Mouse (Mus musculus) lung, embryonic 14.5 days (tissue): ENCODE measurements around the gene Mex3a. TPM values are rescaled to one million over a fixed set of nuclear protein-coding genes. Genes with fewer than 3 reads are reported as not detected.

Source experiments
- ATAC-seq: fragments of 200-750 bp; cut with Nextera tagmentation; 2 replicates; pipeline ENCODE4 v1.8.0; 2017; ENCODE audit warnings: mild to moderate bottlenecking, moderate TSS enrichment, moderate library complexity; ENCODE audit not compliant: insufficient read depth
- DNase-seq: peaks from one replicate; pipeline ENCODE4 v3.0.0-alpha.2; 2015
- H3K27ac ChIP-seq: fragments of 300-500 bp; sonication (generic); 2 replicates; pipeline ENCODE4 v1.5.1; 2014; ENCODE audit warnings: low read depth, mild to moderate bottlenecking, moderate library complexity
- H3K27me3 ChIP-seq: fragments of 300-500 bp; sonication (generic); 2 replicates; pipeline ENCODE4 v1.6.1; 2014; ENCODE audit warnings: low read length, control low read depth; ENCODE audit not compliant: insufficient read depth
- H3K36me3 ChIP-seq: fragments of 300-500 bp; sonication (generic); 2 replicates; pipeline ENCODE4 v1.6.1; 2014; ENCODE audit warnings: control low read depth; ENCODE audit not compliant: insufficient read depth
- H3K4me1 ChIP-seq: fragments of 300-500 bp; sonication (generic); 2 replicates; pipeline ENCODE4 v1.6.1; 2014; ENCODE audit warnings: antibody characterized with exemption, control low read depth; ENCODE audit not compliant: insufficient read depth
- H3K4me2 ChIP-seq: fragments of 300-500 bp; sonication (generic); 2 replicates; pipeline ENCODE4 v1.6.1; 2014; ENCODE audit warnings: mild to moderate bottlenecking
- H3K4me3 ChIP-seq: fragments of 300-500 bp; sonication (generic); 2 replicates; pipeline ENCODE4 v1.5.1; 2014; ENCODE audit warnings: low read depth, low read length
- H3K9ac ChIP-seq: fragments of 300-500 bp; sonication (generic); 2 replicates; pipeline ENCODE4 v1.6.1; 2014
- H3K9me3 ChIP-seq: fragments of 300-500 bp; sonication (generic); 2 replicates; pipeline ENCODE4 v1.6.1; 2016; ENCODE audit warnings: low read depth, low read length, control low read depth
- CTCF ChIP-seq: IDR thresholded peaks from 2 replicates; pipeline ENCODE4 v1.5.1; 2016; ENCODE audit warnings: antibody characterized with exemption, low read depth
- WGBS: fragments of 180-500 bp; shearing (Covaris S2); extraction: QIAGEN DNeasy Blood & Tissue Kit; methylation state at CpG from one replicate; pipeline ENCODE4 v1.1.7; 2014; 5-methylcytosine and 5-hydroxymethylcytosine counted together
- polyA plus RNA-seq: library from polyadenylated mRNA; unstranded; fragments of >200 nt; fragmentation: Nextera tagmentation; extraction: Ambion mirVana; gene quantifications from 2 replicates; pipeline ENCODE4 v1.2.1, GENCODE M21; 2014

Mex3a gene
- polyA plus RNA-seq, 1 experiment from 2014 or later, result 25.0 TPM

DNA sequence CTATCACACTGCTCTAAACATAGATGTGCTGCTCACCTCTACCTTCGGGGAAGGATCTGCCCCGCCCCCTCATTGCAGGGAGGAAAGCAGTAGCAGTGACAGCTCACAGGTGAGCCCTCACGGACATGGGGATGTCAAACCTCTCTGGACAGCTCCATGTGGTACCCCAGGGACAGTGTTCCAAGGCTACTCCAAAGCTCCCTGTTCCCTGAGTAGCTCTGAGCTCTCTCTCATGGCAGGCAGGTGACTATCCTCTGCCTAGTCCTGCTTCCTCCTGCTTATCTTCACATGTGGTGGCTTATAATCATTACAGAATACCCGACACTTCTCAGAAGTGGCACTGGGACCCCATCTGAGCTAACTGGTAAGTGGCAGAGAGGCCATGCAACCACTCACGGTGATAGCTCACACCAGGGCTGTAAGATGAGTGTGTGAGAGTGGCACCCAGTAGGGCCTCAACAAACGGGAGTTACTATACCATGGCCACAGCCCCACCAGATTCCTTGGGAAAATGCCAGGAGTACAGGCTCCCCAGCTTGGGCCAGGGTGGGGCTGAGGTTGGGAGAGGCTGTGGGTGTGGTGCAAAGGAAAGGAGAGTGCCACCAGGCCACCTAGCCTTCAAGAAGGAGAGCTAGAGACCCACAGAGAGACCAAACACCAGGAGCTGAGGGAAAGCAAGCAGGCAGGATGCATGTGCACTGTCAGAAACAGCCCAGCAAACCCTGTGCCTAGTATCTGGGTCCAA is 14.7 kb downstream of the Mex3a start:
- DNase-seq, result no peak
- no peaks in the 10 kb centered on the region for H3K27me3 ChIP-seq
- H3K4me2 ChIP-seq, result no peak overlapping the region
- TF ChIP-seq CTCF, result no peak
- no peaks in the 10 kb centered on the region for H3K4me1 ChIP-seq
- 0 out of 2 replicates have a peak, but pooled peaks cover 6% of the 10 kb centered on the region for H3K36me3 ChIP-seq
- H3K4me3 ChIP-seq, result no peak overlapping the region
- no peak overlapping the region for H3K9ac ChIP-seq
- WGBS, result 61% methylated on average over 6 of the region's 6 CpGs
- no peak for ATAC-seq
- H3K9me3 ChIP-seq, result no peaks in the 10 kb centered on the region
- H3K27ac ChIP-seq, result no peak overlapping the region

DNA sequence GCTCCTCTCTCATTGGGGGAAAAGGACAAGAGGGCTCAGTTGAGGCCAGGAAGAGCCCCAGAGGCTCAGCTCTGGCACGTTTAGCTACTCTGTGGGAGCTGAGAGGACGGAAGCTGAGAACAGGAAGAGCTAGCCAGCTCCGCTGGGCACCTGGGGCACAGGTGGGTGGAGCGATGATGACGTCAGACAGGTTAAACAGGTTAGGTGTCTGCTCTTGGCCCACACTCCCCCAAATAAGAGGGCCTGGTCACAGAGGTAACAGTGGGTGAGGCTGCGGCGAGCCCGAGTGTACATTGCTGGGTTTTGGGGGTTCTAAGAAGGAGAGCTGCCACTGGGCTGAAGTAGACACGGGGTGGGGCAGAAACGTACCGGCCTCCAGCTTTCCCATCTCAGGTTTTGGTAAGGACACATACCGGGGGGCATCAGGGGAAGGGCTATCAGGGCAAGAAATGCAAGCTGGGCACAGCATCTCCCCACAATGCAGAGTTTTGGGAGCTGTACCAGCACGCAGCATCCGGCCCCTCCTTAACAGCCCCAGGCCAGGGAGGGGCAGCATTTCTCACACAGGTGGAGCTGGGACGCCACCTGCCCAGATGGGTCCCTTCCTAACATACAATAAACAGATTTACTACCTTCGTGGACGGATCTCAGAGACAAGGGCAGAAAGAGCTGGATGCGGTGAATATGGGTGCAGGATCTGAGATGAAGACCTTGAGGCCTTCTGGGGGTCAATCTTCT is 16.2 kb downstream of the Mex3a start, which contains the start of gene Rab25:
Rab25 (minus strand) TSS at position 121 of the 738 bp plus-strand sequence.
- ATAC-seq, result no peak
- Histone ChIP-seq H3K4me1 (0 out of 2 replicates have a peak, but pooled peaks cover 2% of the 10 kb centered on the region), H3K9me3 (no peaks in the 10 kb centered on the region), H3K4me3 (peak within 1 kb of the TSS; percentile 15; the same call in 1 of the 2 replicates), H3K27me3 (no peaks in the 10 kb centered on the region), H3K4me2 (peak within 1 kb of the TSS; percentile 53), H3K9ac (no peak within 1 kb of the TSS; the same call in 1 of the 2 replicates), H3K36me3 (0 out of 2 replicates have a peak, but pooled peaks cover 3% of the 10 kb centered on the region), H3K27ac (peak within 1 kb of the TSS; percentile 58)
- no peak for TF ChIP-seq CTCF
- peak; percentile 77 for DNase-seq
- WGBS, result 36% methylated on average over 18 of the region's 18 CpGs

- no peak overlapping the region for H3K27ac ChIP-seq
- no peak for TF ChIP-seq CTCF
- peaks cover 13% of the 10 kb centered on the region for H3K36me3 ChIP-seq
- no peaks in the 10 kb centered on the region for H3K9me3 ChIP-seq
- H3K4me2 ChIP-seq, result peak overlapping the region; percentile 92
- H3K27me3 ChIP-seq, result no peaks in the 10 kb centered on the region
- no peak for ATAC-seq
- H3K4me1 ChIP-seq, result 0 out of 2 replicates have a peak, but pooled peaks cover 7% of the 10 kb centered on the region
- no peak overlapping the region for H3K9ac ChIP-seq
- DNase-seq, result no peak
- H3K4me3 ChIP-seq, result peak overlapping the region; percentile 91; the same call in 1 of the 2 replicates
- WGBS, result 81% methylated on average over 4 of the region's 4 CpGs
Measured at GRCm38 (mm10) chr3:88551586-88551985, 19.4 kb downstream of the Mex3a start.

DNA sequence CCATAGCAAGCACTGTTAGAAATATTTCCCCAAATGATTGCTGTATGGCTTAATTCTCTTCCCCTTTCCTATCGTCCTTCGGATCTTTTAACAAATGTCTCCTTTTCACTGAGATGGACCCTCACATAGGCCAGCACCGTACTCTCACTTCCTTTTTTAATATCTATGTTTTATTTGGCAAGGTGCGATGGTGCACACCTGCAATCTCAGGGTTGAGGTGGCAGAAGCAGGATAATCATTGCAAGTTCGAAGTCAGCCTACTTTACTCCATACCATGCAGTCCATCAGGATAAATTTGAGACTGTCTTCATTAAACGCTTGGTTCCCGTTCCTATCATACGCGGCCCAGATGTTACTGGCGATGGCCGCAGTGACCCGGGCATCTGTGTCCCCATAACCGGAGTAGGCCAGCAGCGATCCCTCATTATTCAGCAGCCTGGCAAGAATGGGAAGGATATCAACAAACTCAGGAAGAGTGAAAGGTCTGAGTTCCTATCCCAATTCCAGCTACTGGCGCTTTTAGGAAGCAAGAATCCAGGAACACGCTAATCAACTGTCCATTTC is 20.0 kb downstream of the Mex3a start:
- ATAC-seq (no peak), DNase-seq (no peak)
- Histone ChIP-seq H3K27ac (peak overlapping the region; percentile 74), H3K9ac (peak overlapping the region; percentile 60), H3K4me2 (peak overlapping the region; percentile 92), H3K9me3 (no peaks in the 10 kb centered on the region), H3K4me3 (peak overlapping the region; percentile 91), H3K4me1 (0 out of 2 replicates have a peak, but pooled peaks cover 7% of the 10 kb centered on the region), H3K36me3 (peaks cover 19% of the 10 kb centered on the region), H3K27me3 (no peaks in the 10 kb centered on the region)
- WGBS, result 16% methylated on average over 16 of the region's 16 CpGs
- TF ChIP-seq CTCF, result no peak

DNA sequence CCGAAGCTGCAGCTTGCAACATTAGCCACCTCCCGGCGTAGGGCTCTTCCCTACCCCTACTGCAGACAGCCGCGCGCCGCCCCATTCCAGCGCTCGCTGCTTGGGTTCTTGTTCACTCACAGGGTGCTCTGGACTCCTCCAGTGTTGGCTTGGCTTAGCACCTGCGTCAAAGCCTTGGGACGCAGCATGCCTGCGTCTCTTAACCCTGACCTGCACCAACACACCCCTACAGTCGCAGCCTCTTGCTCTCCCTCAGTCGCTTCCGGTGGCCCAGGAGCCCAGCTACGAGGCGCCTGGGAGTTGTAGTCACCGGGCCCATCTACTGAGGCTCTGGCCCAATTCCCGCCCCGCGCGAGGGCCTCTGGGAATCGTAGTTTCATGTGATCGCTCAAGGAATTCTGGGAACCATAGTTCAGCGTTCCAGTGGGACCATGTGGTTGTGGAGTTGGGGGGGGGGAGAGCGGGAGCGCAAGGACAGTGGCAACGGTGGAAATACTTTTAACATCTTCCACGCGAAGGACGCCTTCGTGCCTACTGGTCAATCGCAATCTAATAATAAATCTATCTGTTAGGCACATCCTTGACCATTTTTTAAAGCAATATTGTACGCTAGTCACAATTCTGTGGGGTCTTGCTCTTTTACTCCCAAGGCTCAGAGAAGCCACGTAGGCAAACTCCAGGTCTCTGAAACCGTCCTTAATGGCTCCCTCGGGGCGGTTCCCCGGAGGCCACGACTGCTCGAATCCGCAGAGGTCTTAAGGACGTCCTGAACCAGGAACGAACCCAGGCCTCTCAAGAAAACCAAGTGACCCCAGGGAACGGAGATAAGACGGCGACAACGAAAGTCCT is 20.7 kb downstream of the Mex3a start, which contains the start of gene Lamtor2:
Lamtor2 (minus strand) TSS at position 399 of the 849 bp plus-strand sequence.
- Histone ChIP-seq H3K4me1 (0 out of 2 replicates have a peak, but pooled peaks cover 7% of the 10 kb centered on the region), H3K27me3 (no peaks in the 10 kb centered on the region), H3K4me2 (peak within 1 kb of the TSS; percentile 92), H3K9me3 (no peaks in the 10 kb centered on the region), H3K9ac (peak within 1 kb of the TSS; percentile 88), H3K36me3 (peaks cover 26% of the 10 kb centered on the region), H3K4me3 (peak within 1 kb of the TSS; percentile 91), H3K27ac (peak within 1 kb of the TSS; percentile 99)
- ATAC-seq (peak; percentile 91), DNase-seq (peak; percentile 99)
- WGBS, result under 1% methylated on average over 48 of the region's 48 CpGs
- TF ChIP-seq CTCF, result no peak

GRCm38 (mm10) chr3:88553525-88553879 is 21.3 kb downstream of the Mex3a start, which contains the start of gene Ubqln4:
TSS of gene Ubqln4 (plus strand) at chr3:88553758.
- Histone ChIP-seq H3K4me3 (peak within 1 kb of the TSS; percentile 91), H3K4me1 (0 out of 2 replicates have a peak, but pooled peaks cover 7% of the 10 kb centered on the region), H3K4me2 (peak within 1 kb of the TSS; percentile 92), H3K27me3 (no peaks in the 10 kb centered on the region), H3K36me3 (peaks cover 32% of the 10 kb centered on the region), H3K9ac (peak within 1 kb of the TSS; percentile 88), H3K27ac (peak within 1 kb of the TSS; percentile 99), H3K9me3 (no peaks in the 10 kb centered on the region)
- WGBS, result under 1% methylated on average over 30 of the region's 37 CpGs
- ATAC-seq (peak; percentile 92), DNase-seq (peak; percentile 93)
- TF ChIP-seq CTCF, result peak; percentile 63
